Mouse (Mus musculus) CH12.LX (cell line): ENCODE results near the gene Pla1a. TPM values are rescaled to one million over a fixed set of nuclear protein-coding genes. Genes with fewer than 3 reads are reported as not detected.
A peak's percentile ranks its signal among the peaks of the same experiment; 100 is the strongest.

Experiments
- DNase-seq: peaks from one replicate; pipeline ENCODE4 v3.0.0-alpha.2; 2013; ENCODE audit errors: extremely low read depth
- H3K27ac ChIP-seq: 2 replicates; pipeline ENCODE4 v1.5.1; 2012; ENCODE audit warnings: low read depth, mild to moderate bottlenecking, control low read depth, moderate library complexity; ENCODE audit not compliant: insufficient read depth
- H3K27me3 ChIP-seq: replicated peaks from 2 replicates; pipeline ENCODE3; 2012; ENCODE audit warnings: inconsistent platforms
- H3K36me3 ChIP-seq, 2 experiments: replicated peaks in 1 of 2; 2 replicates each; pipeline versions ENCODE3 to v1.6.1; 2012; ENCODE audit warnings: inconsistent platforms in 1 of 2, low read length in 1 of 2, mild to moderate bottlenecking in 1 of 2, mixed read lengths in 1 of 2, moderate library complexity in 1 of 2; ENCODE audit not compliant: control insufficient read depth in 1 of 2, insufficient read depth in 1 of 2
- H3K4me1 ChIP-seq, 2 experiments: 2 replicates each; pipeline ENCODE4 v1.6.1; 2012; ENCODE audit warnings: inconsistent platforms in 1 of 2, moderate library complexity in 1 of 2; ENCODE audit not compliant: insufficient read depth in 2 of 2, control insufficient read depth in 1 of 2
- H3K4me2 ChIP-seq: 2 replicates; pipeline ENCODE4 v1.6.1; 2012; ENCODE audit warnings: low read depth, mild to moderate bottlenecking, control low read depth; ENCODE audit not compliant: poor library complexity, insufficient read depth, severe bottlenecking
- H3K4me3 ChIP-seq, 3 experiments: fragments of 150-350 bp in 1 of 3; sonication (generic) in 1 of 3; replicated peaks in 1 of 3; 2 replicates each; pipeline versions ENCODE3 to v1.5.1; 2011 to 2012; ENCODE audit warnings: low read depth in 2 of 3, low read length in 2 of 3, mild to moderate bottlenecking in 2 of 3, moderate library complexity in 2 of 3, control low read depth in 1 of 3, improper control_type of control experiment in 1 of 3, inconsistent platforms in 1 of 3, mixed read lengths in 1 of 3; ENCODE audit not compliant: poor library complexity in 1 of 3
- H3K79me2 ChIP-seq: replicated peaks from 2 replicates; pipeline ENCODE4 v1.6.1; 2012; ENCODE audit warnings: mild to moderate bottlenecking, moderate library complexity; ENCODE audit not compliant: control insufficient read depth, poor library complexity, insufficient read depth, severe bottlenecking; ENCODE audit errors: extremely low read depth
- H3K9ac ChIP-seq: 2 replicates; pipeline ENCODE4 v1.6.1; 2012; ENCODE audit warnings: low read depth, mild to moderate bottlenecking, control low read depth, moderate library complexity; ENCODE audit not compliant: insufficient read depth
- H3K9me3 ChIP-seq: replicated peaks from 2 replicates; pipeline ENCODE3; 2012; ENCODE audit warnings: low read length, inconsistent platforms, mixed read lengths
- BHLHE40 ChIP-seq: IDR thresholded peaks from 2 replicates; pipeline ENCODE4 v1.6.1; 2011; ENCODE audit warnings: mild to moderate bottlenecking, low read depth, low read length, improper control_type of control experiment
- CTCF ChIP-seq, 2 experiments: IDR thresholded peaks in 1 of 2; conservative IDR thresholded peaks in 1 of 2; 2 replicates each; pipeline ENCODE4 v1.5.1; 2011 to 2012; ENCODE audit warnings: low read depth in 2 of 2, low read length in 2 of 2, improper control_type of control experiment in 1 of 2, inconsistent platforms in 1 of 2, mild to moderate bottlenecking in 1 of 2, moderate library complexity in 1 of 2
- ELF1 ChIP-seq: IDR thresholded peaks from 2 replicates; pipeline ENCODE4 v1.6.1; 2014; ENCODE audit warnings: low read depth, mild to moderate bottlenecking, inconsistent platforms, low read length, improper control_type of control experiment
- EP300 ChIP-seq: IDR thresholded peaks from 2 replicates; pipeline ENCODE4 v1.6.1; 2011; ENCODE audit warnings: low read length, improper control_type of control experiment
- ETS1 ChIP-seq: conservative IDR thresholded peaks from 2 replicates; pipeline ENCODE4 v1.6.1; 2012; ENCODE audit warnings: low read depth, mild to moderate bottlenecking, inconsistent platforms, low read length, improper control_type of control experiment, moderate library complexity
- JUN ChIP-seq: IDR thresholded peaks from 2 replicates; pipeline ENCODE4 v1.6.1; 2011; ENCODE audit warnings: low read depth, mild to moderate bottlenecking, low read length, improper control_type of control experiment, moderate library complexity; ENCODE audit not compliant: insufficient read depth
- JUND ChIP-seq: conservative IDR thresholded peaks from 2 replicates; pipeline ENCODE4 v1.6.1; 2011; ENCODE audit warnings: low read depth, low read length, improper control_type of control experiment
- MXI1 ChIP-seq: IDR thresholded peaks from 2 replicates; pipeline ENCODE4 v1.6.1; 2011; ENCODE audit warnings: mild to moderate bottlenecking, low read depth, low read length, improper control_type of control experiment
- MYC ChIP-seq: IDR thresholded peaks from 2 replicates; pipeline ENCODE4 v1.6.1; 2011; ENCODE audit warnings: low read depth, mild to moderate bottlenecking, improper control_type of control experiment, low read length
- PAX5 ChIP-seq: IDR thresholded peaks from 2 replicates; pipeline ENCODE4 v1.6.1; 2012; ENCODE audit warnings: low read length, inconsistent platforms, mixed read lengths
- POLR2A ChIP-seq: IDR thresholded peaks from 2 replicates; pipeline ENCODE4 v1.6.1; 2011; ENCODE audit warnings: low read depth, mild to moderate bottlenecking, improper control_type of control experiment, low read length
- POLR2AphosphoS2 ChIP-seq: IDR thresholded peaks from 2 replicates; pipeline ENCODE4 v1.6.1; 2011; ENCODE audit warnings: low read depth, low read length, improper control_type of control experiment
- RCOR1 ChIP-seq: conservative IDR thresholded peaks from 2 replicates; pipeline ENCODE4 v1.6.1; 2012; ENCODE audit warnings: low read depth, mild to moderate bottlenecking, inconsistent platforms, low read length, improper control_type of control experiment
- TCF12 ChIP-seq: IDR thresholded peaks from 2 replicates; pipeline ENCODE4 v1.6.1; 2014; ENCODE audit warnings: low read depth, mild to moderate bottlenecking, inconsistent platforms, low read length, improper control_type of control experiment
- USF1 ChIP-seq: IDR thresholded peaks from 2 replicates; pipeline ENCODE4 v1.6.1; 2014; ENCODE audit warnings: low read depth, mild to moderate bottlenecking, inconsistent platforms, low read length, improper control_type of control experiment
- USF2 ChIP-seq: conservative IDR thresholded peaks from 2 replicates; pipeline ENCODE4 v1.6.1; 2011; ENCODE audit warnings: low read depth, low read length, improper control_type of control experiment
- ZMIZ1 ChIP-seq: IDR thresholded peaks from 2 replicates; pipeline ENCODE4 v1.6.1; 2012; ENCODE audit warnings: low read depth, mild to moderate bottlenecking, inconsistent platforms, low read length, improper control_type of control experiment
- ZNF384 ChIP-seq: IDR thresholded peaks from 2 replicates; pipeline ENCODE4 v1.6.1; 2012; ENCODE audit warnings: low read depth, low read length, improper control_type of control experiment, inconsistent platforms
- dilution Hi-C: fragments of 300-500 bp; cut with MboI; formaldehyde crosslinking; loops from 2 replicates; pipeline ENCODE4 v1.14.3; 2020; ENCODE audit warnings: low sequenced_read_pairs; ENCODE audit not compliant: extremely low pct_unique_long_range_greater_than_20kb, extremely low pct_ligation_motif_present
- in situ Hi-C: fragments of 300-500 bp; cut with MboI; formaldehyde crosslinking; loops from 3 replicates; pipeline ENCODE4 v1.14.3; 2019; ENCODE audit warnings: low sequenced_read_pairs, low pct_ligation_motif_present, low pct_unique_long_range_greater_than_20kb, mixed read lengths
- polyA plus RNA-seq: library from polyadenylated mRNA; unstranded; fragments of >175 nt; gene quantifications from 2 replicates; pipeline ENCODE4 v1.2.1, GENCODE M21; 2012; ENCODE audit warnings: low read depth; ENCODE audit not compliant: insufficient read length
- total RNA-seq, 2 experiments: library from RNA; depleted of rRNA; stranded (reverse); fragments of 300-350 nt in 1 of 2; fragments of >200 nt in 1 of 2; gene quantifications; 2 replicates each; pipeline ENCODE4 v1.2.3; 2012 to 2014

Pla1a gene
- total and polyA plus RNA-seq, 3 experiments: 9.3 to 27.9 (median 14.3) TPM

DNA sequence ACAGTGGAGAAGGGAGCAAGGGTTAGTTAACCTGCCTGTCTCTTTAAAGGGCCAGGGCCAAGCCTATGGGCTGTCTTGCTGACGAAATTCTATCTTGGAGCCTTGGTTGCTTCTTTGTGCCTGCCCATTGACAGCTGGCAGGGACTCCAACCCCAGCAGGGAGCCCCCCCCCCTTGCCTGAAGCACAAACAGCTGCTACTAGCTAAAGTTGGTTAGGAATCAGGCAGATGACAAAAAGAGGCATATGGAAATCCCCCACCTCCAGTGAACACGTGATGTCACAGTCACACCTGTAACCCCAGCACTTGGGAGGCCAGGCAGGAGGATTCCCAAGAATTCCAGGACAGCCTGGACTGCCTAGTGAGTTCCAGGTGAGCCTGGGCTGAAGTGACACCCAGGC, 72.6 kb downstream of the Pla1a start:
- H3K4me1 ChIP-seq: peaks cover 23 to 54% of the 10 kb centered on the region in 2 experiments
- peaks cover 2% of the 10 kb centered on the region for H3K9me3 ChIP-seq
- H3K27me3 ChIP-seq: no peaks in the 10 kb centered on the region
- peak; percentile 48 for DNase-seq
- no peak overlapping the region for H3K9ac ChIP-seq
- H3K4me3 ChIP-seq: no peak overlapping the region
- in situ Hi-C loops: no loop called here
- dilution Hi-C loops: no loop called here
- no peak overlapping the region for H3K4me2 ChIP-seq
- H3K36me3 ChIP-seq: peaks cover 3 to 49% of the 10 kb centered on the region in 2 experiments
- H3K27ac ChIP-seq: no peak overlapping the region
- no peak for TF ChIP-seq PAX5
- TF ChIP-seq BHLHE40: peak; percentile 83
- no peak for TF ChIP-seq JUN
- TF ChIP-seq TCF12: peak; percentile 88
- no peak for TF ChIP-seq ELF1
- peak; percentile 85 for TF ChIP-seq ETS1
- TF ChIP-seq USF2: peak; percentile 64
- no peak for TF ChIP-seq POLR2AphosphoS2
- TF ChIP-seq MYC: no peak
- TF ChIP-seq ZMIZ1: no peak
- TF ChIP-seq POLR2A: no peak
- peak; percentile 62 for TF ChIP-seq USF1
- 0 out of 2 replicates have a peak, but pooled peaks have one; percentile 41 for TF ChIP-seq EP300
- no peak for TF ChIP-seq CTCF (conservative IDR thresholded peaks at IDR 0.05 in 1 of 2, IDR thresholded peaks at IDR 0.05 in 1 of 2; ENCODE audit: low read depth in 2 of 2, low read length in 2 of 2)
- no peaks in the 10 kb centered on the region; the same call in 1 of the 2 replicates for H3K79me2 ChIP-seq

GRCm38 (mm10) chr16:38359857-38360256, 73.1 kb downstream of the Pla1a start:
- Histone ChIP-seq H3K27me3 (no peaks in the 10 kb centered on the region), H3K9ac (no peak overlapping the region), H3K79me2 (peaks cover under 1% of the 10 kb centered on the region), H3K4me3 (no peak overlapping the region), H3K4me2 (no peak overlapping the region), H3K27ac (no peak overlapping the region), H3K9me3 (peaks cover 2% of the 10 kb centered on the region), H3K36me3 (peaks cover 3 to 50% of the 10 kb centered on the region in 2 experiments), H3K4me1 (peaks cover 23 to 54% of the 10 kb centered on the region in 2 experiments)
- in situ Hi-C loops: no loop called here
- TF ChIP-seq ZNF384: 0 out of 2 replicates have a peak, but pooled peaks have one; percentile 1
- TF ChIP-seq RCOR1: 0 out of 2 replicates have a peak, but pooled peaks have one; percentile 34
- no peak for TF ChIP-seq JUND
- no peak for TF ChIP-seq MXI1
- dilution Hi-C loops: no loop called here
- no peak for DNase-seq
